Mouse (Mus musculus): ENCODE measurements around the gene Dusp1. TPM values are rescaled to one million over a fixed set of nuclear protein-coding genes. Genes with fewer than 3 reads are reported as not detected.
A peak's percentile ranks its signal among the peaks of the same experiment; 100 is the strongest.

Dusp1 gene
- polyA plus RNA-seq, 1 experiment from 2014 or later: 35.5 TPM

DNA sequence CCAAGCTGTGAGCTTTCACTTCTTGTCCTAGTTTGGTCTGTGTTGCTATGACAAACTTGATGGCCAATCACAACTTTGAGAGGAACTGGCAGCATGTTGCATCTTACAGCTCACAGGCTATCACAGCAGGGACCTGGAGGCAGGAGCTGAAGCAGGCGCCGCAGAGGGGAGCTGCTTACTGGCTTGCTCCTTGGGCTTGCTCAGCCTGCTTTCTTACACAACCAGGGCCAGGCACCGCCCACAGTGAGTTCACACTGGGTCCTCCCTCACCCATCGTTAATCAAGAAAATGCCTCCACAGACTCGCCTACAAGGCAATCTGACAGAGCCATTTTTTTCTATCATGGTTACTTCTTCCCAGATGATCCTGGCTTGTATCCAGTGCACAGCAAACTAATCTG lies 74.7 kb downstream of the Dusp1 start:
- no peak overlapping the region for H3K27ac ChIP-seq
- H3K27me3 ChIP-seq: no peaks in the 10 kb centered on the region
- no peak overlapping the region for H3K9ac ChIP-seq
- no peak for ATAC-seq (ENCODE audit: low FRiP score)
- no peaks in the 10 kb centered on the region for H3K36me3 ChIP-seq
- H3K4me3 ChIP-seq: no peak overlapping the region
- H3K9me3 ChIP-seq: no peaks in the 10 kb centered on the region
- 60% methylated on average over 5 of the region's 5 CpGs for WGBS
- H3K4me1 ChIP-seq (replicated peaks): no peaks in the 10 kb centered on the region
- no peak overlapping the region for H3K4me2 ChIP-seq

DNA sequence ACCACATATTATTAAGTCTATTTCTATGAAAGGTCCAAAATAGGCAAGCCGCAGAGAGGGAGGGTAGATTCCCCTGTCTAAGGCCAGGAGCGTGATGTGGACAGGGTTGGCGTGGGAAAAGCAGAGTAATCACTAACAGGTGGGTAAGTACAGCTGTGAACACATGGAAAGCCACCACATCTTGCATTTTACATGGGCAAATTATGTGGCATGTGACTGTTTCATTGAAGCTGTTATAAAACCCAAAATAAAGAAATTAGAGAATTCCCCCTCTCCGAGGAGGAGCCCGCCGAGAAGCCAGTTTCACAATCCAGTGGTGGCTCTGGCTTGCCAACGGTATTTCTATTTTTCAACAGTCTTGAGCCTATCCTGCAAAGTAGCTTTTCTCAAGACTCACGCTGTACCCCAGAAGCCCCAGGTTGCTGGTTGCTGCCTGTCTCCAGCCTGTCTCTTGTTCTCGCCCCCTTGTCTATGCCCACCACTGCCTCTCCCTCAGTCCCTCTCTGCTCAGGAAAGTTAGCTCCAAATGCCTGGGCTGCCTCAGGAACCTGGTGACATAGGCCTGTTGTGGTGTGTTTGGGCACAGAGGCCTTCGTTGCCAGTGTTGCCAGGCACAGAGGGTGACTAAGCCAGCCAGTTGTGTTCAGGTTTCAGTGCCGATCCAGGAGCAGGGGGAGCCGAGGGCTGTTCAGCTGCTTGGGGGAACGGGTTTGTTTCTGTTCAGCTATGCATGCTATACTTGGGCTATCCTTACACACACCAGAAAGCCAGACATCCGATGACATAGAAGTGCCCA lies 77.1 kb downstream of the Dusp1 start:
- H3K4me2 ChIP-seq: no peak overlapping the region
- no peaks in the 10 kb centered on the region for H3K4me1 ChIP-seq (replicated peaks)
- no peak overlapping the region for H3K9ac ChIP-seq
- no peak overlapping the region for H3K4me3 ChIP-seq
- no peak for ATAC-seq (ENCODE audit: low FRiP score)
- no peaks in the 10 kb centered on the region for H3K36me3 ChIP-seq
- no peaks in the 10 kb centered on the region for H3K9me3 ChIP-seq
- H3K27ac ChIP-seq: no peak overlapping the region
- no peaks in the 10 kb centered on the region for H3K27me3 ChIP-seq
- WGBS: 90% methylated on average over 14 of the region's 14 CpGs

DNA sequence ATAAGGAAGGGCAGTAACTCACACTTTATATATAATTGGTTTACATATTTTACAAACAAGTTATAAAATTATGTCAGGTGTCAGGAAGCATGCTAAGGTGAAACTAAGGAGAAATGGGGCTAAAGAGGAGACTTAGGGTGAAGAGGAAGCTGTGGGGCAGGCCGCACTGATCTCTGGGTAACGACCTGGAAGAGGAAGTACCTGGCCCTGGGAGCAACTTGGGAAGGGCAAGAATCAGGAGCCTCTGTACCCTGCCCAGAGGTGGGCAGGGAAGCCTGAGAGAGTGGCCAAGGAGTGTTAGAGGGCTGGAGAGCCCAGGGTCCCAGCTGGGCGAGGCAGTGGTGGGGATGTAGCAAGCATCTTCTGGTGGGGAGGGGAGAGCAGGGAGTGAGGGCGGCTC lies 81.0 kb downstream of the Dusp1 start:
- Histone ChIP-seq H3K4me1 (replicated peaks) (no peaks in the 10 kb centered on the region; the same call in 1 of the 2 replicates), H3K9ac (no peak overlapping the region)

DNA sequence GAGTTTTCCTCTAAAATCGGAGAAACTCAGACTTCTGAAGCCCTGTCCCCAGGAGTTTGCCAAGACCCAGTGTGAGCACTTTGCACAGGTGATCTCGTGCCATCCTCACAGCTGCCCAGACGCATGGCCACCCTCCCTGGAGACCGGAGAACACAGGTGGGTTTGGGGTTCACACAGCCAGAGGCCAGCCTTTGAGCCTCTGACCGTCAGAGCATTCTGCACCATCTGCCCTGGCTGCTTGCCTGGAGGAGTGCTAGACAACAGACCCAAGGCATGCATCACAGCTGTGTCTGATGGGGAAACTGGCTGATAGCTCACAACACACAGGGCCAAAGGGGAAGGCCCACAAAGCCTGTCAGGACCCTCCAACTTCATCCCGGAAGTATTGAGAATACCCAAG lies 82.3 kb downstream of the Dusp1 start:
- no peaks in the 10 kb centered on the region for H3K27me3 ChIP-seq
- H3K27ac ChIP-seq: no peak overlapping the region
- no peaks in the 10 kb centered on the region for H3K9me3 ChIP-seq
- H3K36me3 ChIP-seq: no peaks in the 10 kb centered on the region
- no peak overlapping the region for H3K4me3 ChIP-seq
- H3K4me1 ChIP-seq (replicated peaks): no peaks in the 10 kb centered on the region; the same call in 1 of the 2 replicates
- WGBS: 75% methylated on average over 6 of the region's 6 CpGs
- no peak for ATAC-seq (ENCODE audit: low FRiP score)
- H3K4me2 ChIP-seq: no peak overlapping the region
- no peak overlapping the region for H3K9ac ChIP-seq

More for the DNA sequence above, 81.0 kb downstream of the Dusp1 start:
- 84% methylated on average over 4 of the region's 4 CpGs for WGBS
- Histone ChIP-seq H3K27ac (no peak overlapping the region), H3K9me3 (no peaks in the 10 kb centered on the region), H3K36me3 (no peaks in the 10 kb centered on the region), H3K4me3 (no peak overlapping the region), H3K27me3 (no peaks in the 10 kb centered on the region), H3K4me2 (no peak overlapping the region)
- no peak for ATAC-seq (ENCODE audit: low FRiP score)

DNA sequence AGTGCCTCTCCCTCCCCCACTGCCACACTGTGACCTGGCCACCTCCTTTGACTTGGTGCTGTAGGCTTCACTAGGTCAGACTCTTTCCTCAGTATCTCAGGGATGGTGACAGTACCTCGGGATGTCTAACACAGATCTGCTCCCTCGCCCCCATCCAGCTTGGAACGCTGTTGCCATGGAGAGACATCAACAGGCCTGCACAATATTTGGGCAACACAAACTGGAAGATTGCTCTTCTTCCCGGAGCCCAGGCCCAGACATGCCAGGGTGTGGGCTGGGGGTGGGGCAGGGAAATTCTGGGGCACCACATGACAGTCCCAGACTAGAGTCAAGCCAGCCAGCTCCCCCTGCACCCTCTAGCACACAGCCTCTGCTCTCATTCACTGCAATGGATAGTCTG lies 83.3 kb downstream of the Dusp1 start:
- no peak overlapping the region for H3K4me3 ChIP-seq

DNA sequence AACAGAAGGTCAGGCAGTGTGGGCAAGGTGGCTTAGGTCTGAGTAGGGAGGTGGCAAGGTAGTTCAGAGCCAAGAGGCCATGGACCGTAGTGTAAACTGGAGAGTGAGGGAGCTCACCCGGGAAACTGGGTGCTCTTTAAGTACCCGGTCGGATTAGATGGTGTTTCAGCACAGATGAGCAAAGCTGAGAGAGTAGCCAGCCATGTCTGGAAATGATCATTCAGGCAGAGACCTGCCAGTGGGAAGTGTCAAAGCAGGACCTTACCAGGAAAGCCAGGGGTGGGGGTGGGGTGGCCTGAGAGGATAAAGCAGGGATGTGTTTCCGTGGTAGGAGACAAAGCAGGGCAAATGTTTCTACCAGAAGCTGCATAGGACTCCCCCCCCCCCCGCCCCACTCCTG lies 85.1 kb downstream of the Dusp1 start:
- no peak overlapping the region for H3K9ac ChIP-seq
- ATAC-seq (ENCODE audit: low FRiP score): no peak
- no peaks in the 10 kb centered on the region for H3K27me3 ChIP-seq
- H3K4me2 ChIP-seq: no peak overlapping the region
- no peaks in the 10 kb centered on the region; the same call in 1 of the 2 replicates for H3K4me1 ChIP-seq (replicated peaks)
- no peaks in the 10 kb centered on the region for H3K9me3 ChIP-seq
- H3K27ac ChIP-seq: no peak overlapping the region
- H3K4me3 ChIP-seq: no peak overlapping the region
- H3K36me3 ChIP-seq: no peaks in the 10 kb centered on the region
- 62% methylated on average over 6 of the region's 6 CpGs for WGBS

More for the DNA sequence above, 83.3 kb downstream of the Dusp1 start:
- WGBS: 86% methylated on average over 4 of the region's 4 CpGs
- no peaks in the 10 kb centered on the region for H3K9me3 ChIP-seq
- ATAC-seq (ENCODE audit: low FRiP score): no peak
- H3K9ac ChIP-seq: no peak overlapping the region
- H3K4me2 ChIP-seq: no peak overlapping the region
- no peaks in the 10 kb centered on the region for H3K36me3 ChIP-seq
- H3K27ac ChIP-seq: no peak overlapping the region
- H3K4me1 ChIP-seq (replicated peaks): no peaks in the 10 kb centered on the region; the same call in 1 of the 2 replicates
- no peaks in the 10 kb centered on the region for H3K27me3 ChIP-seq

DNA sequence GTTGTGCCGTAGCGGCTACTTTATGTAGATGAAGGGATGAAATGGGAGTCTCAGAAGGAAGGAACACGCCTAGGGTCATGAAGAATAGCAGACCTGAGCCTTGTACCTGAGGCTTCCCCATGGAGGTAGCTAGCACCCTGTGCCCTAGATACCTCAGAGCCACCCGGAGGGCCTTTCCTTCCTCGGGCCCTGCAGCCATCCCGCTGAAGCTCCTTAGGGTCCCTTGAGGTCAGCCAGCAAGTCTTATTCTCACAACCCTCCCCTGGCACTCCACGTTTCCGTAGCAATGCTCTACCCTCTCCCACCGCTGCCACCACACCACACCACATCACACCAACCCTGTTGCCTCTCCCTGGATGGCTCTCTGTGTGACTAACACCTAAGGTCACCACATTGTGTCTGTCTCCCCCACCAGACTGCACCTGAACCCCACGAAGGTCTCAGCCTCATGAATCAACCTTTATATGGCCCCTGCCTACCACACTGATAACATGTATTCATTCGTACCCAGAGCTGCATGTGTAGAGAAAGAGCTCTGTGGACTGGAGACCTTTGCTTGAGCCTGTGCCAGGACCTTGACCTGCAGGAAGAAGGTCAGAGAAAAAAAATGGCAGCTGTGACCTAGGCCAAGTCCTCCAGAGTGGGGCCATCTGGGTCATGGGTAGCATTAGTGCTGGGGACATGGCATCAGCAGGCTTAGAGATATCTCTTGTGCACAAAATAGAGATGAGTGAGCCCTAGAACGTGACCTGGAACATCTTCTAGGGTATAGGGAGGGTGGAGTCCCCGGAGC lies 93.6 kb downstream of the Dusp1 start:
- Histone ChIP-seq H3K27me3 (peaks cover 20% of the 10 kb centered on the region), H3K4me3 (no peak overlapping the region), H3K9me3 (no peaks in the 10 kb centered on the region), H3K9ac (no peak overlapping the region), H3K27ac (no peak overlapping the region), H3K4me1 (replicated peaks) (peaks cover 3% of the 10 kb centered on the region), H3K36me3 (no peaks in the 10 kb centered on the region), H3K4me2 (no peak overlapping the region)
- ATAC-seq (ENCODE audit: low FRiP score): no peak
- 82% methylated on average over 13 of the region's 13 CpGs for WGBS

DNA sequence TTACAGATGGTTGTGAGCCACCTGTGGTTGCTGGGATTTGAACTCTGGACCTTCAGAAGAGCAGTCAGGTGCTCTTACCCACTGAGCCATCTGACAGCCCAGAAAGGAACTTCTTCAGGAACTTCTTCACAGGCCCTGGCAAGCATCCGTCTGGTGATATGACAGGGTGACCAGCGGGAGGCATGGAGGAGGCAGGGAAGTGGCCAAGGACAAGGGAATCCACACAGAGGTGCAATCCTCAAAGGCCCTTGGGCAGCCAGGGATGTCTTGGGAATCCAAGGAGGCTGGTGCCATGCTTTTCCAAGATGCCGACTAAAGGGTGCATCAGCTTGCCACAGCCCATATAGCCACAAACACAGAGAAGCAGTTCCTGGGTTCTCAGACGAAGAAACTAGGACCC lies 94.3 kb downstream of the Dusp1 start:
- Histone ChIP-seq H3K4me2 (no peak overlapping the region), H3K27ac (no peak overlapping the region)
- no peak for ATAC-seq (ENCODE audit: low FRiP score)

DNA sequence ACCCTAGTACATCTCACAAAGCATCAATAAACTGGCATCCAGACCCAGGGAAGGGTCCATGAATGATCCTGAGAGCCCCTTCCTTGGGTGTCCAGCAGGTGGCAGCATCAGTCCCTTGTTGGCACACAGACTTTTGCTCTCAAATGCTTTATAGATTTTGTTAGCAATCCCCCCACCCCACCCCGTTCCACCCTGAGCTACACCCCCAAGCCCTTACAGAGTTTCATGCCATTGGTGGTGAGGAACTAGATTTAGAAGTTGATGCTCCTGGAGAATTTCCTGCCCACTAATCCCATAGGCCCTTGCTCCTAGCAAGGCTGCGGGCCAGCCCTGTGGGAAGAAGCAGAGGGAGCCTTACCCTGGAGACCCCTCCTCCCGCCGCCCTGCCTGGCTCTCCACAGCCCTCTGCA lies 95.2 kb downstream of the Dusp1 start:
- Histone ChIP-seq H3K9me3 (no peaks in the 10 kb centered on the region), H3K4me3 (no peak overlapping the region), H3K4me1 (replicated peaks) (peaks cover 3% of the 10 kb centered on the region), H3K9ac (no peak overlapping the region), H3K27me3 (peaks cover 25% of the 10 kb centered on the region), H3K36me3 (no peaks in the 10 kb centered on the region), H3K4me2 (peak overlapping the region; percentile 30), H3K27ac (no peak overlapping the region)
- peak; percentile 63 for ATAC-seq (ENCODE audit: low FRiP score)
- 11% methylated on average over 4 of the region's 4 CpGs for WGBS

More for the DNA sequence above, 94.3 kb downstream of the Dusp1 start:
- H3K27me3 ChIP-seq: peaks cover 25% of the 10 kb centered on the region
- no peaks in the 10 kb centered on the region for H3K9me3 ChIP-seq
- no peaks in the 10 kb centered on the region for H3K36me3 ChIP-seq
- H3K9ac ChIP-seq: no peak overlapping the region
- WGBS: 81% methylated on average over 4 of the region's 4 CpGs
- no peak overlapping the region for H3K4me3 ChIP-seq
- H3K4me1 ChIP-seq (replicated peaks): peaks cover 3% of the 10 kb centered on the region

DNA sequence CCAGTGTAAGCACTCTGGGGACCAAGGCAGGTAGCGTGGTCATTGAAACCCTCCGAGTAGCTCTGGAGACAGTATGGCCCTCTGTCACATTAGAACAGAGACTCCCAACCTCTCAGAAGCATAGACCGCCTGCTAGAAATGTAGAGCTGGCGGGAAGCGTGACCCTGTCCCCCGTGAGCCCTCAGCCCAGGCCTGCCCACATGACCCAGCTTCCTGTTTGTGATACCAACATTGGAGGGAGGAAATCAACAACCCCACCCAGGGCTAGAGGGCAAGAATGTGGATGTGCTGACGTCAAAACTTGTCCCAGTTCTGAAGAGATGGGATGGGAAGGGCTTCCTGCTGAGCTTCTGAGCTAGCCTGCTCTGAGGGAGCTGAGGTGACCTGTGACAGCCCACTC lies 97.0 kb downstream of the Dusp1 start:
- Histone ChIP-seq H3K27me3 (peaks cover 25% of the 10 kb centered on the region), H3K4me3 (no peak overlapping the region), H3K9me3 (no peaks in the 10 kb centered on the region), H3K4me1 (replicated peaks) (peaks cover 3% of the 10 kb centered on the region), H3K4me2 (no peak overlapping the region), H3K36me3 (no peaks in the 10 kb centered on the region), H3K9ac (0 out of 2 replicates have a peak overlapping the region, but pooled peaks have one; percentile 2), H3K27ac (no peak overlapping the region; the same call in 1 of the 2 replicates)
- no peak for ATAC-seq (ENCODE audit: low FRiP score)
- 72% methylated on average over 7 of the region's 7 CpGs for WGBS

DNA sequence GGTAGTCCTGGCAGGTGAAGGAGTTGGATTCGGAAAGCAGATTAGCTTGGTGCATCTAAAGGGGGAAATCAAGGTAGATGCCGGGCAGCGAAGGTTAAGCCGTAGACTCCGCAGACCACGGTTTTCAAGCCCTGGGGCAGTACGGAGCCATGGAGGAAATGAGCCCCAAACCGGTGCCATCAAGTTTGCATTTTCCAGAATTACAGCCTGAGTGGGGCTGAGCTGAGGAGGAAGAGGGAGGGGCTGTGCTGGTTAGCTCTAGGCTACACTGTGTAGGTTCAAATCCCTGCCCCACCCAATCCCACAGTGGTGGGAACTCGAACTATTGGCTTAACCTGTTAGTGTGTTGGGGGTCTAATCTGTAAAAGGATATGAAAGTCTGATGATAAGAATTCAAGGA lies 97.4 kb downstream of the Dusp1 start:
- Histone ChIP-seq H3K9ac (no peak overlapping the region), H3K4me1 (replicated peaks) (peaks cover 3% of the 10 kb centered on the region), H3K27ac (no peak overlapping the region), H3K4me2 (no peak overlapping the region), H3K4me3 (no peak overlapping the region), H3K9me3 (no peaks in the 10 kb centered on the region), H3K36me3 (no peaks in the 10 kb centered on the region), H3K27me3 (peaks cover 25% of the 10 kb centered on the region)
- 86% methylated on average over 9 of the region's 9 CpGs for WGBS
- ATAC-seq (ENCODE audit: low FRiP score): no peak

DNA sequence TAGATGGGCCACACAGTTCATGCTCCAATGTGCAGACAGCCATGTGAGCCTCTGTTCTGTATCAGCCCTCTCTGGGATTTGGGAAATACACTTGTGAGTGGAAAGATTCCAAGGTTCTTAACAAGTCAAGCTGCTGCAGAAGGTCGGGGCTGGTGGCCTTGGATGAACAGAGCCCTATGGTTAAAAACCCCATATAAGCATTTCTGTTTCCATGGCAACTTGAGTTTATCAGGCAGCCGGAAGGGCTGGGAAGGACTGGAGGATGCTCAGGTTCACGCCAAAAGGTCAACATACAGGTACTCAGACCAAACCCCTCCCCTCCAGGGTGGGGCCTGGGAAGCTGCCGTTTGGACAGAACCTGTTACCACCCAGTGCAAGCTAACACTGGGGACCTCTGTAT lies 97.9 kb downstream of the Dusp1 start:
- H3K9me3 ChIP-seq: no peaks in the 10 kb centered on the region
- ATAC-seq (ENCODE audit: low FRiP score): no peak
- H3K27ac ChIP-seq: no peak overlapping the region
- no peak overlapping the region for H3K4me2 ChIP-seq
- 59% methylated on average over 4 of the region's 4 CpGs for WGBS
- H3K4me3 ChIP-seq: no peak overlapping the region
- no peak overlapping the region for H3K9ac ChIP-seq
- H3K4me1 ChIP-seq (replicated peaks): peaks cover 3% of the 10 kb centered on the region
- H3K27me3 ChIP-seq: peaks cover 25% of the 10 kb centered on the region
- no peaks in the 10 kb centered on the region for H3K36me3 ChIP-seq

All from hindbrain, embryonic 13.5 days (tissue).